Mouse (Mus musculus): ENCODE results near the gene Fnbp1. TPM values are rescaled to one million over a fixed set of nuclear protein-coding genes. Genes with fewer than 3 reads are reported as not detected.

The Fnbp1 gene
- total RNA-seq, 2 experiments from 2014 or later, result 97.8 to 101 TPM

DNA sequence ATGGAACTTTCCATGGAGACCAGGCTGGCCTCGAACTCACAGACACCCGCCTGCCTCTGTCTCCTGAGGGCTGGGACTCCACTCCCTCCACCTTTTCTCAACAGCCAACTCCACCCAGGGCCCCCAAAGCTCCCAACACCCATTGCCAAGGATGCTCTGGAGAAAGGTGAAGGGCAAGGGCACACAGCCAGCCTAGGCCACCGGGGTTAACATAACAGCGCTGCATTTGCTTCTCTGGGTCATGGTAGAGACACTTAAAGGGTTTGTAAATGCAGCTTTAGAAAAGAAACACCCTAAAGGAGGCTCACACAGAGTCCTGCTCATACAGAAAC lies 72.7 kb downstream of the Fnbp1 start:
- no peak for DNase-seq (ENCODE audit: low spot score in 2 of 2)

DNA sequence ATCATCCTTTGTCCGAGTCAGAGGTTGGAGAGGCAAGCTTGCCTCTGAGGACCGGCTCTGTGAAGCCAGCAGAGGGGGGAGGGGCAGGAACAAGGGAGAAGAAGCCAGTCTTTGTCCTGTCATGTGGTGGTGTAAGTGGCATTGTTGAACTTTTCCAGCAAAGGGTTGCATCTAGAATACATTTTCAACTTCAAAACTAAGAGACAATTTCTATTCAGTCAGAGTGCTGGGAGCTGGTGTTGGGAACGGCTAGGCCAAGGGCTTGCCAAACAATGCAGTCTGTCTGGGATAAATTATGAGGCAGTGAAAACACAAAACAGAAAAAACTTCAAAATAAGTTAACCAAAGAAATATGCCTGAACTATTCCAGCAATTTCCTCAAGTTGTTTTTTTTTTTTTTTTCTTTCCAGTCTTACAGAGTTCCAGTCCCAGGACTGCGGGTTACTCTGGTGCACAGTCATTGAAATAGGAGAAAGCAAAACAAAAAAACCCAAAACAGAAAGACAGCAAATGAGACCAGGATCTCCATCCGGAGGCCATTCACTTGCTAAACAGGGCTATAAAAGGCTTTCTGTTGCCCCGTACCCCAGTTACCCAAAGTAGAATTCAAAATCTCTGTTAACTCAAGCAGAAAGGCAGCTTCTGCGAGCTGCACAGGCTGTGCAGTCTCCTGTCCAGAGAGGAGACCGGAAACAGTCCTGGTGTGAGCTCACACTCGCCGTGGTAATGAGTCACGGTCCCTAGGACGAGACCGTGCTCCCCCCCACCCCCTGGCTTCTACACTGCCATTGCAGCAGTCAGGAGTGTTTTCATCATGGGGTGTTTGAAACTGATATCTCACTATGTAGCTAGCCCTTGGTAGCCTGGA lies 73.3 kb downstream of the Fnbp1 start:
- DNase-seq (ENCODE audit: low spot score in 2 of 2), result peak; percentile 30 to 50

DNA sequence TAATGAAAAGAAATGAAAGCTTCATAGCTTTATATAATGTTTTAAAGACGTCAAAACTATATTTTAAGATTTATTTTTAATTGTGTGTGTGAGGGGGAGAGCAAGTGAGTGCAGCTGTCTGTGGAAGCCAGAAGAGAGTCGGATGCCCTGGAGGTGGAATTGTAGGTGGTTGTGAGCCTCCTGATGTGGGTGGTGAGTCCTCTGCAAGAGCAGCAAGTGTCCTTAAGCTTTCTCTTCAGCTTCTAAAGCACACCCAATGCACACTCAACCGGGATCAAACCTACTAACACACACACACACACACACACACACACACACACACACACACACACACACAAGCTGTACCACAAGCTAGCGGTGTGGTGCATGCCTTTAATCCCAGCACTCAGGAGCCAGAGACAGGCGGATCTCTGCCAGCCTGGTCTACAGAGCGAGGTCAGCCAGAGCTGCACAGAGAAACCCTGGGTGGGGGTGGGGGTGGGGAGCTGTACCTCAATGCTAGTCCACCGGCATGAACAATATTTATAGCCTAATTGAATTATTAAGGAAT lies 74.0 kb downstream of the Fnbp1 start:
- DNase-seq (ENCODE audit: low spot score in 2 of 2), result peak; percentile 21 to 47

DNA sequence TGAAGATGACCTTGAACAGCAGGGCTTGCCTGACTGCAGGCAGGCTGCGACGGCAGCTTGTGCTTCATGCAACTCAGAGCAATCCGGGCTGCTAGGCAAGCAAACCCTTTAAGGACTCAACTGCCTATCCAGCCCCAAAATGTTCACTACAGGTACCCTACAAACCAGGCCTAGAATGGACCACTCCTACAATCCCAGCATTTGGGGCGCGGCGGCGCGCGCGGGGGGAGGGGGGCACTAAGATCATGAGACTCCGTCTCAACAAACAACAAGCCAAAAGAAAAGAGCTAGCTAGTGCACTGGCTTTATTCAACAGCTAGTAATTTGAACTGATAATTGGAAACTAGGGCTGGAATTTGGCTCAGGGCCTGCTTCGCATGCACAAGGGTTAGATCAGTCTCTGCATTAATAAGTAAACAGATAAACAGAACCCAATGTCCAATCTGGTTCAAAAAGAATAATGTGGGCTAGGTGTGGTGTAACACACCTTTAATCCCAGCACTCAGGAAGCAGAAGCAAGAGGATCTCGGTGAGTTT lies 74.7 kb downstream of the Fnbp1 start:
- no peak for DNase-seq (ENCODE audit: low spot score in 2 of 2)

DNA sequence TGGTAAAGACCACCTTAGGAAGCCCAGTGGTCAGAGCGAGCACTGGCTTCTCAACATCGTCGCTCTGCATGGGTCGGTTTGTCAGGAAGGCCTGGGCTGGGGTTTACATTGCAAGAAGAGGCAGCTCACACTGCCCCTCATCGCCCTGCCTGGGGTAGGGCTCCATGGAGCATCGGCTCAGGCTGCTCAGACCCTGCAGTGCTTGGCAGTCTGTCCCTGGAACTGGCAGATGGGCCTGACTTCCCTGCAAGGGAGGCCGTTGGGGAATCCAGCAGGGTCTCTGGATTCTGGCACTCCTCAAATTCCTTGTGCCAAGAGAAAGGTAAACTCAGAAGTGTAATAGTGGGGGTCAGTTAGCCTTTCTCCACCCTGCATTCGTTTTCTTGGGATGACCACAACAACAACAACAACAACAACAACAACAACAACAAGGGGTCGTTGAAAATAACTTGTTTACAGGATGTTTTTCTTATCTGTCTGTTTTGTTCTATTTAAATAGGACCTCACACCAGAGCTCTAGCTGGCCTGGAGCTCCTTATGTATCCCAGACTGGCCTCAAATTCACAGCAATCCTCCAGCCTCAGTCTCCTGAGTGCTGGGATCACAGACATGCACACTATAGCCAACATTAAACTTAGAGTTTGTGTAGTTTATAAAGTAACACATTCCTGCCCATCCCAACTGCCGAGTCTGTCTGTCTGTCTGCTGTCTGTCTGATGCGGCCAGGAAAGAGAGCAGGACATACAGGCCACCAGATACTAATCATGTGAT lies 75.6 kb downstream of the Fnbp1 start:
- DNase-seq (ENCODE audit: low spot score in 2 of 2), result no peak

DNA sequence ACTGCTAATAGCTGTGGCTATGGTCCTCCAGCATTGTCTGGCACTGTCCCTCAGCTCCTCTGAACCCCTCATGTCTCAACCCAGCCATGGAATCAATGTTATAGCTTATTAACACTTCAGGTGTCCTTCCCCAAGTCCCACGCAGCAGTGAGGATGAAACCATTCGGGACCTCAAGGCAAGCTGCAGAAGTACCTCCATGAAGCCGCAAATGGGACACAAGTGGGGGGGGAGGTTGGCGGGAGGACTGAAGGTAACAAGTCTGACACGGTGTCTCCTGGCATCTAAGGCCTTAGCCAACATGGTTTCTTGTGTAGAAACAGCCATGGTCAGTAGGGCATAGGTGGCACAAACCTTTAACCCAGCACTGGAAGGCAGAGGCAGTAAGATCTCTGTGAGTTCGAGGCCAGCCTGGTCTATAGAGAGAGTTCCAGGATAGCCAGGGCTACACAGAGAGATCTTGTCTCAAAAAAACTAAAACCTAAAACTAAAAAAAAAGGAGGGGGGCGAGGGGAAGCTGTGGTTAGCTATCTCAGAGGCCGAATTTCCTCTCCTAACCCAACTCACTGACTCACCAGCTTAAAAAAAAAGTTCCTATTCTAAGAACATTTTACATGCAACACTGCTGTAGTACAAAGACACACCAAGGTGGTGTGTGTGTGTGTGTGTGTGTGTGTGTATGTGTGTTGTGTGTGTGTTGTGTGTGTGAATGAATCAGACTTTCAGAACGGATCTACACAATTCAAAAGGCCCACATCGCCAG lies 79.8 kb downstream of the Fnbp1 start:
- no peak for DNase-seq (ENCODE audit: low spot score in 2 of 2)

DNA sequence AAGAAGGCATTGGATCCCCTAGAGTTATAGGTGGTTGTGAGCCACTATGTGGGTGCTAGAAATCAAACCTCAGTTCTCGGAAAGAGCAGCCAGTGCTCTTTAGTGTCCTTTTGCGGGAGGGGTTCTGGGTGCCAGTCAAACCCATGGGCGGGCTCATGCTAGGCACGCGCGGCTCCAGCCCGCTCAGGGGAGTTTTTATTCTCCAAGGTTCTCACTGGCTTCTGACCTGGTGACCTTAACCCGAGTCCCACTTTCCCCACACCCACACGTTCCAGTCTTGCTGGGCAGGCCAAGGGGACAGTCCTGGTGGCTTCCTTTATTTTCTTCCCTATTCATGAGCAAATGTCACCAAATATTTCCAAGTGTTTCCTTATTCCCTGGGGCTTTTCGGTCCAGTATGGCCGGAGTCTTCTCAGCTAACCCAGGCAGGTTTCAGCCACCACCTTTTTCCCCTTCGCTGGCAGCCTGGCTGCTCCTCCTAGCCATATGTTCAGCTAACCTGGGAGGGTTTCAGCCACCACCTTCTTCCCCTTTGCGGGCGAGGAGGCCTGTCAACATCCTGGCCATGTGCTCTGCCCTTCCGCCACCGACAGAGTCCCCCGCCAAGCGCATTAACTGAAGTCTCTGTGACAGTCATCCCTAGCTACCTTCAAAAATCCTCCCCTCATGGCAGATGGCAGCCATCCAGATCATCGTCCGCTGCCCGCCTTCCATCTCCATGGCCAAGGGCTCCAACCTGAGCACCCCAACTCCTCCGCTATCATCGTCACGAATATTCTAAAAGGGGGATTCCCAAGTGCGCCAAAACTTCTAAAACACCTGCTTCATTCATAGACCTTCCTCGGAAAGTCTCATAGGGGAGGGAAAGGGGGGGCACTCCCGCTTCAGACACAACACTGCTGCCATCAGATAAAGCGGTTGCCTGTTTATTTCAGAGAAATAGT lies 80.7 kb downstream of the Fnbp1 start:
- DNase-seq (ENCODE audit: low spot score in 2 of 2), result no peak

DNA sequence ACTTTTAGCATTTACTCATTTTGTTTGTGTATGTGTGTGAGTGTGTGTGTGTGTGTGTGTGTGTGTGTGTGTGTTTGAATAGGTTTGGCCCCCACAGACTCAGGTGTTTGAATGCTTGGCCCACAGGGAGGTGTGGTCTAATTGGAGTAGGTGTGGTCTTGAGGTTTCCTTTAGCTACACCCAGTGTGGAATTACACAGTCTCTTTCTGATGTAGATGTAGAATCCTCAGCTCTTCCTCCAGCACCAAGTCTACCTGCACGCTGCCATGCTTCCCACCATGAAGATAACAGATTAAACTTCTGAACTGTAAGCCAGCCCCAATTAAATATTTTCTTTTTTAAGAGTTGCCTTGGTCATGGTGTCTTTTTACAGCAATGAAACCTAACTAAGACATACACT lies 81.5 kb downstream of the Fnbp1 start:
- DNase-seq (ENCODE audit: low spot score in 2 of 2), result no peak

DNA sequence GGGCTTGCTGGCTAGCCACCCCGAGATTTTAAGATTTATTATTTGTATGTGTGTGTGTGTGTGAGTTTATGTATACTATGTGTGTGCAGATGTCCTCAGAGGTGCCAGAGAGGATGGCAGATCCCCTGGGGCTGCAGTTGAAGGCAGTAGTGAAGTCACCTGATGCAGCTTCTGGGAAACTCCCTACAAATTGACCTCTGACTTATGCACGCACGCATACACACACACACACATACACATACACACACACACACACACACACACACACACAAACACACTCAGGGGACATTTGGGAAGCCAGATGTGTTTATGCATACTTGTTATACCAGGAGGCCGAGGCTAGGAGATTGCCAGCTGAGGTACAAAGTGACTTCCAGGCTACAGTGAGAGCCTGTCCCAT lies 83.4 kb downstream of the Fnbp1 start:
- no peak for DNase-seq (ENCODE audit: low spot score in 2 of 2)

DNA sequence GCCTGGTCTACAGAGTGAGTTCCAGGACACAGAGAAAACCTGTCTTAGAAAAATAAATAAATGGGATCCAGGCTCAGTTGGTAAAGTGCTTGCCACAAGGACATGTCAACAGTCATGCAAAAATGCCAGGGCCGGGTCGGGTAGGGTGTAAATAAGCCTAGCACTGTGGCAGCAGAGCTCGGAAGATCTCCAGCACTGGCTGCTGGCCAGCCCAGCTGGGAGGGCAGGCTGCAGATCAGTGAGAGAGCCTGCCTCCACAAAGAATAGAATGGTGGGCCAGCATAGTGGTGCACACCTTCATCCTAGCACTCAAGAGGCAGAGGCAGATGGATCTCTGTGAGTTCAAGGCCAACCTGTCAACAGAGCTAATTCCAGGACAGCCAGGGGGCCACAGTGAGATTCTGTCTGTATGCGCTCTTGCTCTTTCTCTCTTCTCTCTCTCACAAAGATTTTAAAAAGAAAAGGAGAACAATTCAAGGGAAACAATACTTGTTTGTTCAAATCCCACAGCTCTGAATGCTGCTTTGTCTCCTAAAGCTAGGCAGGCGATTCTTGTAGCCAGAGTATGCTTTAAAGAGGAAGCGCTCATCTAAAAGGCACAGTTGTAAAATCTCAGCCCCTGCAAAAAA lies 84.1 kb downstream of the Fnbp1 start:
- DNase-seq (ENCODE audit: low spot score in 2 of 2), result peak in 1 of 2 experiments; percentile 27

DNA sequence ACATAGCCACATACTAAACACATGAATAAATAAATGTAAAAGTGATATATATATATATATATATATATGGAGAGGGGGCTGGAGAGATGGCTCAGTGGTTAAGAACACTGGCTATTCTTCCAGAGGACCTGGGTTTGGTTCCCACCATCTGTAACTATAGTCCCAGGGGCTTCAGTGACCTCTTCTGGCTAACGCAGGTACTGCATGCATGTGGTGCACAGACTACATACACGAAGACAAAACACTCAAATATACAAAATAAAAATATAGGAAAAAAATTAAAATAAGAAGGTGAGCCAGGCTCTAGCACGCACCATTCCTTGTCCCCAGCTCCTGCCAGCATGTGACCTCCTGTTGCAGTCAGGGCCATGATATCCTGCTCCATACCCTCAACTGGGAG lies 85.7 kb downstream of the Fnbp1 start:
- DNase-seq (ENCODE audit: low spot score in 2 of 2), result no peak

DNA sequence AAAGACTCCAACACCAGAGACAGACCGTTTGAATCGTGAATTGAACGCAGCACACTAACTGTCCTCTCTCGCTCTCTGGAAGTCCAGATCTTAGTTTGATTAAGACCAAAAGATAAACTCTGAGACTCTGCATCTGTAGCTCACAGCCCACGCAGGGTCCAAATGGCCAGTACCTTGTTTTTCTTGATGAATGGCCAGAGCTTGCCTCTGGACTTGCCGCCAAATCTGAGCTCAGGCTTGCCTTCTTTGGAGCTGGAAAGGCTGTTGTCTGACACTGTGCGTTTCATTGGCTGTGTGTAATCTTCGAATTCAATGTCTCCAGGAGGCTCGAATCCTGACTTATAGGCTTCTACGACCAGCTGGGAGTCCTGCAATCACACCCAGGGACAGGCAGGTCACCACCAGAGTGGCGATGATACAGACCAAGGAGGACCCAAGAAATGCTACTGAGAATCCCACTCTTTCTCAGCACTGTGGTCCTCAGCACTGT lies 87.9 kb downstream of the Fnbp1 start:
- no peak for DNase-seq (ENCODE audit: low spot score in 2 of 2)

DNA sequence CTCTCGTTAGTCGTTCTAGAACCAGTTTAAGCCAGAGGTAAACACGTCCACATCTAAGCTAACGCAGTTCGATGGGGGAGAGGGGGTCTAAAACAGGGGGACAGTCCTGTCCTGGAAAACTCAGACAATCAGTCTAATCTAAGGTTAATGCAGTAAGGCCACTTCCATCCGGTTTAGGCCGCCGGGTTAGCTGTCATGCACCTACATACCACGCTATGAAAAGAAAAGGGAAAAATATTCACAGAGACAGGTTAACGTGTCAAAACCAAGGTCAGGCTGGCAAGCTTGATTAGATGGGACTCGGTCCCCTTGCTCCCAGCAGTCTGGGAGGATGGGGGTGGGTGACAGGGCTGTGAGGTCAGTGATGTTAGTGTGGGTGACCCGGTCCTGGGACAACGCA lies 88.4 kb downstream of the Fnbp1 start:
- no peak for DNase-seq (ENCODE audit: low spot score in 2 of 2)

DNA sequence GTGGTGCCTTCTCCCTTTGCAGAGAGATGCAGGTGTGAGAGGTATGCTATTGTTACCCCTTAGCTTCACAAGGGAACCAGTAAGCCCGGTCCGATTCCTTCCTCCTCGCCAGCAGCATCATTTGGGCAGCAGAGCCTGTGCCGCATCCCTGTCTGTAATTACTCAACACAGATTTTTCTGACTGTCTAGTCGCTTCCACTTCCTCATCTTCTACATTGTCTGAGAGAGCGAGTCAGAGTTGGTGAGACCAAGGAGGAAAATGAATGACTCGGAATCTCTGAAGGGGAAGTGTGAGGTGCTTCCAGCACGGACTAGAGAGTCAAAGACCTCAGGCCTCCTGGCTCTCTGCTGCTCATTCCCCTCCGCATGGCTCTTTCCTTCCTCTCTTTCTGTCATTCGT lies 89.4 kb downstream of the Fnbp1 start:
- no peak for DNase-seq (ENCODE audit: low spot score in 2 of 2)

DNA sequence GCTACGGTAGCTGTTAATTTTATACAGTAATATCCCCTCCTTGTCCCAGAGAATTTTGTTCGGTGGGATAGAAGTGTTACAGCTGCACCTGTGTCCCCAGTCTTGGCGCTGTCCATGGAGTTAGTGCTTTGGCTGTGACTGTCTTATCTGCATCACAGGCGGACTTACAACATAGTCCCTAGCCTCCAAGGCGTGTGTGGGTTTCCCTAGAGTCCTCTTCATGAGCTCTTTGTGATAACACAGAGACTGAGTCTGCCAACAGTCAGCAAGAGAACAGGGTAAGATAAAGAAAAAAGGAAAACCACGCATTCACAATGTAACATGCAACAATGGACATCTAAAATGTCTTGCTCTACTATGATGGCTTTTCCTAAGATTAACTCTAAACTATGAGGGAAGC lies 93.8 kb downstream of the Fnbp1 start:
- DNase-seq (ENCODE audit: low spot score in 2 of 2), result no peak

DNA sequence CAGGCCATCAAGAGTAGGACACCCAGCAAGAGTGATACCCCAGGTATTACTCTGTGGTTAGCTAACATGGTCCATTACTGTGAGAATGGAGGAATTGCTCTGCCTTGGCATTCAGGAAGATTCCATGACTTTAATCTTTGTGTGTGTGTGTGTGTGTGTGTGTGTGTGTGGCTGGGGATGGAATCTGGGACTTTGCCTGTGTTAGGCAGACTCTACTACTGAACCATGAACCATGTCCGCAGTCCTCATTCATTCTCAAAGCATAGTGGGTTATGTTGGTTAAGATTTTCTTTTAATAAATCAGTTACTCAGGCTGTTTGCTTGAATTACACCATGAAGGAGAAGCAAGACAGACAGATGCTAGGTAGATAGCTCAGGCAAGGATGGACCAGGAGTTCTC lies 98.0 kb downstream of the Fnbp1 start:
- DNase-seq (ENCODE audit: low spot score in 2 of 2), result no peak

DNA sequence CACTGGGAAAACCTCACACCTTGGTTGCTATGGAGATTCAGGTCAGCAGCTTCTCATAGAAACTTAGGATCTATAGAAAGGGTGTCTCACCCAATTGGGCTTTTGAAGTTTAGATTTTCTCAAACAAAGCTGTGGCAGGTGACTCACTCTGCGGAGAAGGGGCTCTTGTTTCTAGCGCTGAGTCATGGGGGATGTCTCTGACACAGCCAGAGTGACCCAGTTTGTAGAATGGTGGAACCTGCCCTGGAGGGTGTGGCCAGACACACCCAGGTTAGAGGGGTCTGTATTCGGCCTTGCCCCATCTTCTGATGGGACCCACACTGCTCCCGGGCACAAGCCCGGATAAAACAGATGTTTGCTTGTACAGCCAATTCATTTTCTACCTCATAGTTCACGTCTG lies 98.9 kb downstream of the Fnbp1 start:
- no peak for DNase-seq (ENCODE audit: low spot score in 2 of 2)

DNA sequence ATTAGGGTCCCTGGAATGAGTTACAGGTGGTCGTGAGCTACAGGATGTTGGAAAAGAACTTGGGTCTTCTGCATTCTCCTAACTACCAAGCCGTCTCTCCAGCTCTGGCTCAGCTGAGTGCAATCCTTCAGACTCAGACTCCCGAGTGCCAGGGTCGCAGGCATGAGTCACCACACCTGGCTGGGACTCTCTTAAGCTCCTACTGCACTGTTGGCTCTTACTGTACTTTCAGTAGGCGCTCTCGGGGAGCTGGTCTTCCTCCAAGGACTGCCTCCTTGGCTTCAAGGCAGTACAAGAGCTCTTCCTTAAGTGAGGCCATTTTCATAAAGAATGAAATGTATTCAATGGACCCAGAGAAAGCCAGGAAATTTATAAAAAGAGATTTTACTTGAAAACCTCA lies 100.4 kb downstream of the Fnbp1 start:
- peak in 1 of 2 experiments; percentile 39 for DNase-seq (ENCODE audit: low spot score in 2 of 2)

DNA sequence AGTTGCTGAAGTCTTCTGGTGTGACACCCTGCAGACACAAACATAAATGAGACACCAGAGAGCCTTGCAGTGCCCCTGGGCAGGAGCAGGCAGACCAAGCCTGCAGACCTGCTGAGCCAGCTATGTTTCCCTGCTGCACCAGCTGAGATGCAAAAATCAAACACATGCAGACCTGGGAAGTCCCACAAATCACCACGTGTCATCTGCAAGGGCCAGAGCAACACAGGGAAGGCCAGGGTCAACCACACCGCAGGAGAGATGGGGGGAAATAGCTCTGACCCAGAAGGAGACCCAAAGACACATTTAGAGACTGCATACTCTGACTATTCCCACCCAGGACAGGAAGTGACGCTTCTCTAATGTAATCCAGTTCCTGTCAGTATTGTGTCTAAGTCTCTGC lies 101.3 kb downstream of the Fnbp1 start:
- DNase-seq (ENCODE audit: low spot score in 2 of 2), result no peak

DNA sequence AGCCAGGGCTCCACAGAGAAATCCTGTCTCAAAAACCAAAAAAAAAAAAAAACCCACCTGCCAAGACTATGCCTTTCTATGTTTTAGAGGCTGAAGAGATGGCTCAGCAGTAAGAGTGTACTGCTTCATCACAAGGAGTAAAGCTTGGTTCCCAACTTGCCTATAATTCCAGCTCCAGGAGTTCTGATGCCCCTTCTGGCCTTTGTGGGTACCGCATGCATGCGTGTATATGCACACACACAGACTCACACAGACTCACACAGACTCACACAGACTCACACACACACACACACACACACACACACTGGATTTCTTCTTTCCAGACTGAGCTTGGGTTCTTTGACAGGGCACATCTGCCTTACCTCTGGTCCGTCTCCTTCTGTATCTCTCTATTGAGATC lies 101.8 kb downstream of the Fnbp1 start:
- no peak for DNase-seq (ENCODE audit: low spot score in 2 of 2)
